Mouse (Mus musculus): Measurements from ENCODE around the gene Grin2b.

DNA sequence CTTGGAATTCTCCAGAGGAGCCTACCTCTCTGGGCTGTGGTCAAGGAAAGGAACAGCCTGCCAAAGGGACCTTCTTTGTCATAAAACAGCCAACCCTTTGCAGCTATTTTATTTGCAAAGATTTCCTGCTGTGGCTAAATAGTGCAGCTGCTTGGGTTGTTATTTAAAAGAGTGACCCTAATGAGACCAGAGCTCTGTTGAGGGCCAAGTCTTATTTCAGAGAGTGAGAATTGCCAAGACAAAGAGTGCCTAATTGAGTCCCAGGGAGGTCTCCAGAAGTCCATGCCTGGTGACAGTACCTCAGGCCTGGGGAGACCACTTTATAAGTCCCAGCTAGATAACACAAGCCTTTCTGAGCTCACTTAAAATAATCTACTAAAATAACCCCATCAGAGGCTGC lies 255.6 kb downstream of the Grin2b start:
- TF ChIP-seq CTCF (IDR thresholded peaks at IDR 0.05; ENCODE audit: insufficient read depth, low read depth, low read length) (no peak), POLR2A (IDR thresholded peaks at IDR 0.05; ENCODE audit: insufficient read depth, low read depth, low read length) (no peak)

All from olfactory bulb, adult 2 months (tissue).